Mouse (Mus musculus): ENCODE measurements at regions not wholly inside any gene's neighbourhood (a gene's known extent, or its start where the extent isn't known, plus 50 kb on each side); places are given as distances from the start of the nearest gene placed in this dataset.

DNA sequence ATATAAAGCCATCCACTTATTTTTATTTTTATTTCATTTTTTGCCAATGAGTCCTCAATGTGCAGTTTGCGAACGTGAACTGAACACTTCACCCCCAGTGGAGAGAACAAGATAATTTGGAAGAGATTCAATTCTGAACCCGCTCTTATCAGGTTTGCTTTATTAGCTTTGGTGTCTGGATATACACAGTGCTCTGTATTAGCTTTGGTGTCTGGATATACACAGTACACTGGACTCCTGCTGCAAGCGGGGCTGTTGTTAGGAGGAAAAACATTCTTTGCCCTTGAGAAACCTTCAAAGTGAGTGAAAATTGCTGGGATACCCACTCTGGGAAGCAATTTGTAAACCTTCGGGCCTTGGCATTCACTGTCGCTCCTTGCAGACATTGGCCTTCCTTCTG, 333.7 kb downstream of the Wdr20rt start:
- no peak for DNase-seq (ENCODE audit: extremely low spot score in 1 of 2, low spot score in 1 of 2)

DNA sequence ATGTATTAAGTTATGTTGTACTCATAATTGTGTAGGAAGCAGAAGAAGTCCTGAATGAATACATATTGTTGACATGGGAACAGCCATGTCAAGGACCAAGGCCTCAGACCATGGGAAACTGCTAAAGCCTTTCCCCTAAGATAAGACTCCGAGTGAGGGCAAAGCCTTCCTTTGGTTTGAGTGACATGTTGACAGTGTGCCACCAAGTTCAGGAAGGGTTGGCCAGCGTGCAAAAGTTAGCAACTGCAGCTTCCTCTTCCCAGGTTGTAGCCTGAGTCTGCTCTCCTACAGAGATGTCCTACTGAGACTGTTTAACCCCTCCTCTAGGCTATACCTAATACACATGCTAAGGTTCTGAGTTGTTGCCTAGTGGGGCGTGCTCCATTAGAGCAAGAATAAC, 334.5 kb downstream of the Wdr20rt start:
- DNase-seq (ENCODE audit: extremely low spot score in 1 of 2, low spot score in 1 of 2), result no peak

DNA sequence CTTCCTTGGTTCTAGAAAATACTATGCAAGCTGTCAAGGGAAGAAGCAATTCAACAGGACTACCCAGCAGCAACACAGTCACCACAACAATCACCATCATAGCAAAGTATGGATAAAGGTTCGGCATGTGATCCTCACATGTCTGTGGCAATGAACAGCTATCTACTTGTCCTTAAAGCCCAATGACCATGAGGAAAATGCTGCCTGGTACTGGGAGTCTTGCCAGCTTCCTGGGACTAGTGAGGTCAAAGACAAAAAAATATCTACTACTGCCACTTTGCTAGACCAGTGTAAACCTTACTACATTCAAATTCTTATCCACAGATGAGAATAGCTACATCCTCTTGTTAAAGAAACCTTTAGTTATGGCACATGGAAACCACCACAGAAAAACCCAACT, 346.3 kb downstream of the Wdr20rt start:
- no peak for DNase-seq (ENCODE audit: extremely low spot score in 1 of 2, low spot score in 1 of 2)

DNA sequence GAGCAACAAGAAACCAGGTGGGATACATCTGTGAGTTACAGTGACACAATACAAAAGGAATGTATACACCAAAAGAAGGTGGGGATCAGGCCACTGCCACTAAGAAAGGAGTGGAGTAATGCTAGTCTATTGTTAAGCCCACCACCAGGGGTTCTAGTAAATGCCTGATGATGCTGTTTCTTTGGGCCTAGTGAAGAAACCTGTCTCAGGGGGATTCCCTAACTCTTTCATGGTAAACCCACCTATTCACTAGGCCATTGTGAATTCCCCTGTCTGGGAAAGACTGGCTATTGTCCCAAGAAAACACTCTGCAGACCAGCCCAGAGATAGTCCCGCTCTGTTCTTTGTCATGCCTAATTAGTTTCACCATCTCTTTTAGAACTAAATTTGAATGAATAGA, 368.2 kb downstream of the Wdr20rt start:
- no peak for DNase-seq (ENCODE audit: extremely low spot score in 1 of 2, low spot score in 1 of 2)

DNA sequence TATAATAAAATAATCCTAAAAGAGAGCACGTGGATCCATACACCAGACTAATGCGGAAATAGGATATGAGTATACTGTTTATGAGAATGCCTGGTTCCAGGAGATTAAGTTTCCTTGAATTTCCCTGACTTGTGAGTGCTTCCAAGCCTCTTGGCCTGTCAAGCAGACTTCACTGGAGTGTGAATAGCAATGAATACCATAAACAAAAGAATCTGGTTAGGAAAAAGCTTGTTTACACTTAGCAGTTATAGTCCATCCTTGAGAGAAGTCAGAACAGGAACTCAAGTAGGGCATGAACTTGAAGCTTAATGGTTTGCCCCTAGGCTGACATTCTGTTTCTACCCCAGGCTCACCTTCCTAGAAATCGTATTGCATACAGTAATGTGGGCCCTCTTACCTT, 368.8 kb downstream of the Wdr20rt start:
- DNase-seq (ENCODE audit: extremely low spot score in 1 of 2, low spot score in 1 of 2), result no peak

DNA sequence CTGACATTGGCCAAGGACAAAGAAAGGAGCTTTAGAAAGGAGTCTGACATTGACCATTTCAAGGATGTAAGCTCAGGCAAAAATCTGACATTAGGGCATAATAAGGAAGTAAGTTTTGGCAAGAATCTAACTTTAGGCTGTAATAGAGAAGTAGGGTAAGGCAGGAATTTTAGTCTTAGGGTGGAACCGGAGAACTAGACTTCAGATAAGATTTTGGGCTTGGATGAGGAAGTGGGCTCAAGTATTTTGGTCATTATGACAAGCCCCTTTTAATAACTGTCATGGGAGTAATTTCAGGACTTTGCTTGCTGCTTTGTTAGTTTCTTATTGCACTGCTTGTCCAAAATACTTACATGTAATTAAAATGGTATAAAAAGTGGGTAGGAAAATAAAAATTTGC, 418.9 kb downstream of the Wdr20rt start:
- DNase-seq (ENCODE audit: extremely low spot score in 1 of 2, low spot score in 1 of 2), result no peak

DNA sequence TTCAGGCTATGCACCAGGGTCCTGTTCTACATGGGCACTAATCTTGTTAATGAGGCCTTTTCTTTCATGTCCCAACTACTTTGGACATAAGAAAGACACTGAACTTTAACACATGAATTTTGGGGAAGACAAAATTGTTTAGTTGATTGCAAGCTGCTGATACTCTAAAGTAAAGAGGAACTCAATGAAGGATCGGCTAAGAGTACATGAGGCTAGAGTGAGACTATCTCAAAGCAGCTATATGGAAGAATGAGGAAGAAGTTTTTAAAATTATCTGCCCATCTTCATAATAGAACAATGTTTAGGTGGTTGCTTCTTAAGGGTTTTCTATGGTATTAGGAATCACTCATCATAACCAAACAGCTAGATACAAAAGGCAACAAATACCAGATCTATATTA, 431.5 kb downstream of the Wdr20rt start:
- no peak for DNase-seq (ENCODE audit: extremely low spot score in 1 of 2, low spot score in 1 of 2)

DNA sequence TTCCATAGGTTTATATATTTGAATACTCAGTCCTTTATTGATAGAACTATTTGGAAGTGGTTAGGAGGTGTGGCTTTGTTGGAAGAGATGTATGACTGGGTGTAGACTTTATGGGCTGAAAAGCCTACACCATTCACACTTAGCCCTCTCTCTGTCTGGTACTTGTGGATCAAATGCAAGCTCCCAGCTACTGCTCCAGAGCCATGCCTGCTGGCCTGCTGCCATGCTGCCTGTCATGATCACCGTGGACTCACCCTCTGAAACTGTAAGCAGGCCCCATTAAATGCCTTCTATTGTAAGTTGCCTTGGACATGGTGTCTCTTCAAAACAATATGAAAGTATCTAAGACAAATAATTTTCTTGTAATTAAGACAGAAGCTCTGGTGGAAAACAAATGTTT, 446.4 kb downstream of the Wdr20rt start:
- DNase-seq (ENCODE audit: extremely low spot score in 1 of 2, low spot score in 1 of 2), result no peak

DNA sequence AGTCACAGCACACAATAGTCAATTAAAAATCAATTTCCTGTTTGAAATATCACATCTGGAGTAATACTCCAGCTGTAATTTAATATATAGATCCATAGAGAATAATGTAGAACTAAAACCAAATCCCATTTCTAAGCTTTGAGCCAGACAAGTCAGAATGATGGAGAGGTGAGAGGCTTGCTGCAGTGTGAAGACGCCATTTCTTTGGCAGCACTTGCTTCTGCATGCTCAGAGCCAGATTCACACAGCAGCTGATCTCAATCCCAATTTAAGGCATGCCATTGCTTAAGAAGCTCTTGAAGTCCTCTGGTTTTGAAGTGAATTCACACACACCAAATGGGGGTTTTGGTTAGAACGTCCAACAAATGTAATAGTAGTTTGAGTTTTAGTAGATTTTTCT, 447.9 kb downstream of the Wdr20rt start:
- DNase-seq (ENCODE audit: extremely low spot score in 1 of 2, low spot score in 1 of 2), result no peak

DNA sequence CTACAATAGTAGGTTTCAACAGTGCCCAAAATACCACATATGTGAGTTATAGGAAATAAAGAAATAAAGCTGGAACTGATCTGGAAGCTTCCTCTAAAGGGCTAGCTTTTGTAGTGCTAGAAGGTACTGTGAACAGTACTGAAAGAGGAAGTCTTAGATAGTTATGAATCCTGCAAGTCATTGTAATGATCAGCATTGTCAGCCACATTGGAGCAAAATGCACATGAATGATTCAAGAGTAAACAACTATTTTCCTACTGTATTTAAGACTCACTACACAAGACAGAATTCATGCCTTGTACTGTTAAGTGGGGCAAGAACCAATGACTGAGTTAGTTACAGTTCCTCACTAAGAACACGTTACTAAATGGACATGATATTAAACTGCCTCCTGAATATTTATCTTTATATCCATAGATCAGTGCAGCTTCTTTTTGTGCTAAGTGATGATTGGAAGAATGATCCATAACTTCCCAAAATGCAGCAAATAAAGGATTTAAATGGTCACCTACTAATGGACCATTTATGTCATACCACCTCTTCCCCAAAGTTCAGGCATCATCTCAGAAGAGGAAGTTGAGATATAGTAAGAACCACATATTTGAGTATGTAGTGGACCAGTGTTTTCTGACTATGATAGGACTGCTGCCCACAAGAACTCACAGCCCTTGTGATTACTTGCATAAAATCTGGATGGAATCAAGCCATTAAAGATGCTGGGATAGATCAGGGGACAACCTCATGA, 449.8 kb downstream of the Wdr20rt start:
- no peak for DNase-seq (ENCODE audit: extremely low spot score in 1 of 2, low spot score in 1 of 2)

DNA sequence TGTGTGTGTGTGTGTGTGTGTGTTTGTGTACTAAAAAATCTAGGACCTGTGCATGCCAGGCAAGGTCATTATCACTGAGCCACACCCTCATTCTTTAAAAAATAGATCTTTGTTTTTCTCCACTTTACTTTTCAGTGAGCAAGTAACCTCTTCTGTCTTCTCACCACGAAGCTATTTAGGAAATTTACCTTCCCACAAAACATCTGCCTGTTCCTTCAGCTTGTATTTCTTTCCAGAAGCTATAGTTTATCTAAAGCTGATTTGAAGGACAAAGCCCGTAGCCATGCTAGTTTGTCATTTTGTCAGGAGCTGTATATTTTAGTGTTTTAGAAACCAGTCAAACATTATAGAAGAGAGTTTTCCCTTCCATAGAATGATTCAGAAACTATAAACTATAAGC, 455.0 kb downstream of the Wdr20rt start:
- DNase-seq (ENCODE audit: extremely low spot score in 1 of 2, low spot score in 1 of 2), result no peak

DNA sequence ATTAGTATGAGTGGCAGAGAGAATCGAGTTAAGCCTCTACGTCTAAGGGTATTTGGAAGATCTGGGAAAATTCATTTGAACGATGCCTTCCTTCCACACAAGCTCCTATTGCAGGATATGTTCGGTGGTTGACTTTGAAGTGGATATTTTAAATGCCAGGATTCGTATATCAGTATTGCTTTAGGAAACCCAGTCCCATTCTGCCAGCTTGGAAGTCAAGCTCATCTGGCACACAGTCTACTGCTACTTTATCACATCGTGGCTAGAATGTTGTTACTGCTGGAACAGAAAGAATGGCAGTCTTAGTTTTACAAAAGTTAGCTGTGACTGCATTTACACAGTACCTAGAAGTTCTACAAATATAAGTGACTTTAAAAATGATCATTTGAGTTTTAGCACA, 456.5 kb downstream of the Wdr20rt start:
- DNase-seq (ENCODE audit: extremely low spot score in 1 of 2, low spot score in 1 of 2), result no peak

DNA sequence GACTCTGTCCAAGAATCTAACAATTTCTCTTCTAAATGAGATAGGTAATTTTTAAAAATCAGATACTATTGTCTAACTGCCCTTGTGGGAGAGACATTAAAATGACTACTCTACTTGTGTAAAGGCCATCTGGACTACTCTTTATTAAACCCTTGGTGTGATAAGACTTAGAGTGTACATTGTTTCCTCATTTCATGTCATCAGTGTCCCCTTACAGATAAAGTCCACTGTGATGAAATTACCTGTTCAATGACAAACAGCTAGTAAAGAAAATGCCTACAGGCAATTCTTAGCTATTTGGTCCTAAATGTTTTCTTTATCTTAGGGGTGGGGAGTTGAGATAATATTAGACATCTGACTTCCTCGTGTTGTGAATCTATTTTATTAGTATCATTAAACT, 479.7 kb downstream of the Wdr20rt start:
- DNase-seq (ENCODE audit: extremely low spot score in 1 of 2, low spot score in 1 of 2), result no peak

DNA sequence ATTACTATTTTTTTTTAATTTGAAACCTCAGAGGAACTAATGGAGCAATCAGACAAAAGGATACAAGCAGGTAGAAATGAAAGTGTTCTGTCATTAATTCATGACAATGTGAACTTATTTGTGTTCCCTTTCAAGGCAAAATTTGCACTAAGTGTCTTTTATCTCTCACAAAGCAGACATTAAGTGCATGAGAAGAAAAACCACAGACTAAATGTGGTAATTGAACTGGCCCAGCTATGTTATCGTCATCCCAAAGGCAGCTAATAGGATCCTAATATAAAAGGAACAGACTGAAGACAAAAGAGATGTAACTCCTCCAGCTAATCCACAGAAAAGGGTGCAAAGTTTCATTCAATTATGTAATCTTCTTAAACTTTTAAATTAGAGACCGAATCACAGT, 487.0 kb downstream of the Wdr20rt start:
- no peak for DNase-seq (ENCODE audit: extremely low spot score in 1 of 2, low spot score in 1 of 2)

All from layer of hippocampus, postnatal 25 days (tissue).